Mouse (Mus musculus): ENCODE results near the gene Usp19. TPM values are rescaled to one million over a fixed set of nuclear protein-coding genes. Genes with fewer than 3 reads are reported as not detected.

Usp19 gene
- polyA plus RNA-seq, 1 experiment from 2014 or later, result 107 TPM

DNA sequence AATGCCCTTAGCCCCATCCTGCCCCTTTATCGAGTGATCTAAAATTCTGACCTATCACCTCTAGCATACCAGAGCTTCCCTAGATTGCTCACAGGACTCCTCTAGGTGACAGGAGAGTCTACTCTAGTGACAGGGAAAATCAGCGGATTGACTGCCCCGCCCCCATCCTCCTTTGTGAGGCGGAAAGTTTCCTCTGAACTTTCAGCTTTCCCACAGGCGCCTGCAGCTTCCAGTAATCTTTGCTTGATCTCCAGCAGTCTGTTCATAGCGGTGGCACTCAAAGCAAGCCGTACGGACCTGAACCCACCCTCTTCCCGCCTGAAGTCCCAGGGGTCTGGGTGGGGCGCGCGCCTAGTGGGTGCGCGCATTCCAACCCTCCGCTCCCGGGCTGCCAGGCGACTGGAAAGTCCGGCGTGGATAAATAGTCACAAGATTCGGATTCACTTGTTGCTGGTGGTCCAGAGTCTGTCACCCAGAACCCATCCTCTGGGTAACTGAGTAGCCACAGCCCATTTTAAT lies 11.7 kb upstream of the Usp19 start:
- WGBS, result under 1% methylated on average over 20 of the region's 20 CpGs

GRCm38 (mm10) chr9:108479241-108479640 lies 11.2 kb upstream of the Usp19 start:
- Histone ChIP-seq H3K36me3 (peaks cover 35% of the 10 kb centered on the region), H3K27me3 (ENCODE audit: low read depth, poor library complexity, severe bottlenecking) (no peaks in the 10 kb centered on the region), H3K27ac (peak overlapping the region; percentile 89), H3K9me3 (replicated peaks) (no peaks in the 10 kb centered on the region), H3K4me3 (peak overlapping the region; percentile 60), H3K4me1 (peaks cover 30% of the 10 kb centered on the region)
- WGBS, result 44% methylated on average over 11 of the region's 11 CpGs
- DNase-seq (ENCODE audit: low spot score), result peak; percentile 61

More for the DNA sequence above, 11.7 kb upstream of the Usp19 start:
- peak; percentile 89 for DNase-seq (ENCODE audit: low spot score)
- H3K36me3 ChIP-seq, result peaks cover 29% of the 10 kb centered on the region
- peaks cover 30% of the 10 kb centered on the region for H3K4me1 ChIP-seq
- peak overlapping the region; percentile 60 for H3K4me3 ChIP-seq
- no peaks in the 10 kb centered on the region for H3K9me3 ChIP-seq (replicated peaks)
- peak overlapping the region; percentile 89 for H3K27ac ChIP-seq
- no peaks in the 10 kb centered on the region for H3K27me3 ChIP-seq (ENCODE audit: low read depth, poor library complexity, severe bottlenecking)

GRCm38 (mm10) chr9:108479721-108480351 lies 10.6 kb upstream of the Usp19 start, which contains the start of gene Lamb2:
TSS of gene Lamb2 (plus strand) at chr9:108479736.
- no peaks in the 10 kb centered on the region for H3K27me3 ChIP-seq (ENCODE audit: low read depth, poor library complexity, severe bottlenecking)
- peak within 1 kb of the TSS; percentile 89 for H3K27ac ChIP-seq
- peak within 1 kb of the TSS; percentile 60 for H3K4me3 ChIP-seq
- peak; percentile 57 for DNase-seq (ENCODE audit: low spot score)
- H3K9me3 ChIP-seq (replicated peaks), result no peaks in the 10 kb centered on the region
- 13% methylated on average over 10 of the region's 10 CpGs for WGBS
- peaks cover 40% of the 10 kb centered on the region for H3K36me3 ChIP-seq
- peaks cover 30% of the 10 kb centered on the region for H3K4me1 ChIP-seq

DNA sequence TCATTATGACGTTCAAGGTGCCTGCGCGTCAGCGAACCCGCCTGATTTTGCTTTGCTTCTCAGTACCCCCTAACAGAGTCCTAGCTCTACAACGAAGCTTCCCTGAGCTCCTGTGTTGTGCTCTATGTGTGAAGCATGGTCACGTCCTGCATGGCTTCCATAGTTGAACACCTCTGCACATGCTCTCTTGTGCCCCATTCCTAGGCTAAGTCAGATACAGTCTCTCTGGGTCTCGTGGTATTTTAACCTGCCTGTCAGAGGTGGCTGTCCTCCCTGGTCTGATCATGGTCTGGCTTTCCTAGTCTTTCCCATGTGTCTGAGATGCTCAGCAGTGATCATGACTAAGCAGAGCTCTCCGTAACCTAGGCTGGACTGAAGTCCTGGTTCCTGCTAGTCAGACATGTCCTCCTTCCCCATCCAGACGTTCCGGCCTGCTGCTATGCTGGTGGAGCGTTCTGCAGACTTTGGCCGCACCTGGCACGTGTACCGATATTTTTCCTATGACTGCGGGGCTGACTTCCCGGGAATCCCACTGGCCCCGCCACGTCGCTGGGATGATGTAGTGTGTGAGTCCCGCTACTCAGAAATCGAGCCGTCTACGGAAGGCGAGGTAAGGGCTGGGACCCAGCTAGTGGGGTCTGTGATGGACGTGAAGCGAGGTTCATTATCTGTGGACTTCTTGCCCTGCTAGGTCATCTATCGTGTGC lies 9.4 kb upstream of the Usp19 start:
- 94% methylated on average over 28 of the region's 28 CpGs for WGBS
- Histone ChIP-seq H3K4me3 (peak overlapping the region; percentile 60), H3K9me3 (replicated peaks) (no peaks in the 10 kb centered on the region), H3K27ac (peak overlapping the region; percentile 89; the same call in 1 of the 2 replicates), H3K36me3 (peaks cover 51% of the 10 kb centered on the region), H3K27me3 (ENCODE audit: low read depth, poor library complexity, severe bottlenecking) (no peaks in the 10 kb centered on the region), H3K4me1 (peaks cover 30% of the 10 kb centered on the region)
- no peak for DNase-seq (ENCODE audit: low spot score)

GRCm38 (mm10) chr9:108481520-108482210 lies 8.7 kb upstream of the Usp19 start:
- Histone ChIP-seq H3K27ac (no peak overlapping the region), H3K36me3 (peaks cover 58% of the 10 kb centered on the region), H3K4me1 (peaks cover 30% of the 10 kb centered on the region), H3K27me3 (ENCODE audit: low read depth, poor library complexity, severe bottlenecking) (no peaks in the 10 kb centered on the region), H3K9me3 (replicated peaks) (no peaks in the 10 kb centered on the region), H3K4me3 (no peak overlapping the region)
- WGBS, result 92% methylated on average over 19 of the region's 19 CpGs
- DNase-seq (ENCODE audit: low spot score), result no peak

DNA sequence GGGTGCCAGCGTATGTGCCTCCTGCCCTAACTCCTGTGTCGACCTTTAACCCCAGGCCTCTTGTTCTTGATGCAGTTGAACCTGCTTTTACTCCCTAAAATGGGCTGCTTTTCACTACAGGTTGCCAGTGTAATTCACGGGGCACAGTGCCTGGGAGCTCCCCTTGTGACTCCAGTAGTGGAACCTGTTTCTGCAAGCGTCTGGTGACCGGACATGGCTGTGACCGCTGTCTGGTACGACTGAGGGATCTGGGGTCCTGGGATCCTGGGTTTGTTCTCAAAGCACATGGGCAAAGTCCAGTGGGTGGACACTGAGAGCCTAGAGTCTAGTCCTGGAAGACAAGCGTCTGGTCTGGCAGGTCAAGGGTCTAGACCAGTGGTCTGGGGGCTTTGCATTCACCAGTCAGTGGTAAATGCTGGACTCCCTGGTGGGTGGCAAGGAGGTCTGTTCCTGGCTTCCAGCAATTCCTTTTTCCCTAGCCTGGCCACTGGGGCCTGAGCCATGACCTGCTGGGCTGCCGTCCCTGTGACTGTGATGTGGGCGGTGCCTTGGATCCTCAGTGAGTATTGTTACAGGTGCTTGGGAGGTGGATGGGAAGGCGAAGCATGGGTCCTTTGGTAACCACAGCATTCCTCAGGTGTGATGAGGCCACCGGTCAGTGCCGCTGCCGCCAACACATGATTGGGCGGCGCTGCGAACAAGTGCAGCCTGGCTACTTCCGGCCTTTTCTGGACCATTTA lies 7.2 kb upstream of the Usp19 start:
- DNase-seq (ENCODE audit: low spot score), result no peak
- WGBS, result 94% methylated on average over 18 of the region's 18 CpGs
- H3K36me3 ChIP-seq, result peaks cover 73% of the 10 kb centered on the region
- H3K27ac ChIP-seq, result no peak overlapping the region
- no peaks in the 10 kb centered on the region for H3K9me3 ChIP-seq (replicated peaks)
- H3K4me1 ChIP-seq, result peaks cover 30% of the 10 kb centered on the region
- no peaks in the 10 kb centered on the region for H3K27me3 ChIP-seq (ENCODE audit: low read depth, poor library complexity, severe bottlenecking)
- no peak overlapping the region for H3K4me3 ChIP-seq

DNA sequence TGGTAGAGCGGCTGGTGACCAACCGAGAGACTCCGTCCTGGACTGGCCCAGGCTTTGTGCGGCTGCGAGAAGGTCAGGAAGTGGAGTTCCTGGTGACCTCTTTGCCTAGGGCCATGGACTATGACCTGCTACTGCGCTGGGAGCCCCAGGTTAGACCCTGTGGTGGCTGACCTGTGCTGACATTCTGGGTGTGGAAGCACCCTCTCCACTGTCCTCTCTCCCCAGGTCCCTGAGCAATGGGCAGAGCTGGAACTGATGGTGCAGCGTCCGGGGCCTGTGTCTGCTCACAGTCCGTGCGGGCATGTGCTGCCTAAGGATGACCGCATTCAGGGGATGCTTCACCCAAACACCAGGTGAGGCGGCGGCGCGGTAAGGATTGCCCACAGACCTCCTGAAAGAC lies 6.4 kb upstream of the Usp19 start:
- no peaks in the 10 kb centered on the region for H3K9me3 ChIP-seq (replicated peaks)
- H3K27ac ChIP-seq, result no peak overlapping the region
- WGBS, result 93% methylated on average over 15 of the region's 15 CpGs
- no peaks in the 10 kb centered on the region for H3K27me3 ChIP-seq (ENCODE audit: low read depth, poor library complexity, severe bottlenecking)
- H3K4me1 ChIP-seq, result peaks cover 23% of the 10 kb centered on the region
- peaks cover 81% of the 10 kb centered on the region for H3K36me3 ChIP-seq
- H3K4me3 ChIP-seq, result no peak overlapping the region
- DNase-seq (ENCODE audit: low spot score), result no peak

DNA sequence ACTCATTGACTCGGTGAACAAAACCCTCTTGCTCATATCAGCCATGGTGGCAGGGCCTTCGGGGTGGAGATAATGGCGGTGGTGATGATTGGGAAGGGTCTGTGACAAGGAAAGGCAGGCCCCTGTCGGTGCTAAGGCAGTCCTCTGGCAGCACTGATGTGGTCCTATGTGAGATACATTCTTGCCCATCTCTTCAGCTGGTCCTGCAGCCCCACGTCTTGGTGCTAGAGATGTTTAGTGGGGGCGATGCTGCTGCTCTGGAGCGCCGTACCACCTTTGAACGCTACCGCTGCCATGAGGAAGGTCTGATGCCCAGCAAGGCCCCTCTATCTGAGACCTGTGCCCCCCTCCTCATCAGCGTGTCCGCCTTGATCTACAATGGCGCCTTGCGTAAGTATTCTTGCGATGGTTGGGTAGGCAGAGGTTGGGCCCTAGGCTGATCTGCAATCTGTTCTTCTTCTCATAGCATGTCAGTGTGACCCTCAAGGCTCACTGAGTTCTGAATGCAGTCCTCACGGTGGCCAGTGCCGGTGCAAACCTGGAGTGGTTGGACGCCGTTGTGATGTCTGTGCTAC lies 5.0 kb upstream of the Usp19 start:
- Histone ChIP-seq H3K4me1 (peaks cover 21% of the 10 kb centered on the region), H3K27ac (no peak overlapping the region), H3K9me3 (replicated peaks) (no peaks in the 10 kb centered on the region), H3K27me3 (ENCODE audit: low read depth, poor library complexity, severe bottlenecking) (no peaks in the 10 kb centered on the region), H3K4me3 (no peak overlapping the region), H3K36me3 (peaks cover 93% of the 10 kb centered on the region)
- DNase-seq (ENCODE audit: low spot score), result no peak
- WGBS, result 94% methylated on average over 19 of the region's 19 CpGs

GRCm38 (mm10) chr9:108486973-108487530 lies 3.4 kb upstream of the Usp19 start:
- Histone ChIP-seq H3K27ac (no peak overlapping the region), H3K27me3 (ENCODE audit: low read depth, poor library complexity, severe bottlenecking) (no peaks in the 10 kb centered on the region), H3K4me1 (peaks cover 21% of the 10 kb centered on the region), H3K4me3 (no peak overlapping the region), H3K9me3 (replicated peaks) (no peaks in the 10 kb centered on the region), H3K36me3 (peaks cover 84% of the 10 kb centered on the region)
- no peak for DNase-seq (ENCODE audit: low spot score)
- 93% methylated on average over 8 of the region's 8 CpGs for WGBS

DNA sequence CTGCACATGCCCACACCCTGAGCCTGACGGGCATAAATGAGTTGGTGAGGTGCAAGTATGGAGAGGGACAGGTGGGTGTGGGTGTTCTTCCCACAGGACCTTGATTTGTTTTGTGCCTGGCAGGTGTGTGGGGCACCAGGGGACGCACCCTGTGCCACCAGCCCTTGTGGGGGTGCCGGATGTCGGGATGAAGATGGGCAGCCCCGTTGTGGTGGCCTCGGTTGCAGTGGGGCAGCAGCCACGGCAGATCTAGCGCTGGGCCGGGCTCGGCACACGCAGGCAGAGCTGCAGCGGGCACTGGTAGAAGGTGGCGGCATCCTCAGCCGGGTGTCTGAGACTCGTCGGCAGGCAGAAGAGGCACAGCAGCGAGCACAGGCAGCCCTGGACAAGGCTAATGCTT lies 2.0 kb upstream of the Usp19 start:
- Histone ChIP-seq H3K4me3 (no peak overlapping the region), H3K4me1 (peaks cover 26% of the 10 kb centered on the region), H3K27me3 (ENCODE audit: low read depth, poor library complexity, severe bottlenecking) (no peaks in the 10 kb centered on the region), H3K36me3 (peaks cover 84% of the 10 kb centered on the region), H3K9me3 (replicated peaks) (no peaks in the 10 kb centered on the region), H3K27ac (no peak overlapping the region)
- DNase-seq (ENCODE audit: low spot score), result no peak
- 95% methylated on average over 17 of the region's 17 CpGs for WGBS

DNA sequence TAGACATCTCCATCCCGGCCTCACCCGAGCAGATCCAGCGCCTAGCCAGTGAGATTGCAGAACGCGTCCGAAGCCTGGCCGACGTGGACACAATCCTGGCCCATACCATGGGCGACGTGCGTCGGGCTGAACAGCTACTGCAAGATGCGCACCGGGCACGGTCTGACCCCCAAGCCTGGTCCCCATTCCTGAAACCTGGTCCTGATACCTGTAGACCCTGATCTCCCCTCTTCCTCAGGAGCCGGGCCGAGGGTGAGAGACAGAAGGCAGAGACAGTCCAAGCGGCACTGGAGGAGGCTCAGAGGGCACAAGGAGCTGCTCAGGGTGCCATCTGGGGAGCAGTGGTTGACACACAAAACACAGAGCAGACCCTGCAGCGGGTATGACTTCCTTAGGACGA lies 1.2 kb upstream of the Usp19 start:
- WGBS, result 96% methylated on average over 20 of the region's 20 CpGs
- H3K27ac ChIP-seq, result 0 out of 2 replicates have a peak overlapping the region, but pooled peaks have one; percentile 93

More for the DNA sequence above, 1.2 kb upstream of the Usp19 start:
- DNase-seq (ENCODE audit: low spot score), result no peak
- H3K36me3 ChIP-seq, result peaks cover 84% of the 10 kb centered on the region
- peaks cover 26% of the 10 kb centered on the region for H3K4me1 ChIP-seq
- H3K27me3 ChIP-seq (ENCODE audit: low read depth, poor library complexity, severe bottlenecking), result no peaks in the 10 kb centered on the region
- no peaks in the 10 kb centered on the region for H3K9me3 ChIP-seq (replicated peaks)
- peak overlapping the region; percentile 98; the same call in 1 of the 2 replicates for H3K4me3 ChIP-seq
